Mouse (Mus musculus): ENCODE results near the gene Eef2.
"Not testable (repeated sequence)": the region's sequence is repeated elsewhere in the genome, so short reads cannot be mapped to it uniquely, and the experiment has no call there.

DNA sequence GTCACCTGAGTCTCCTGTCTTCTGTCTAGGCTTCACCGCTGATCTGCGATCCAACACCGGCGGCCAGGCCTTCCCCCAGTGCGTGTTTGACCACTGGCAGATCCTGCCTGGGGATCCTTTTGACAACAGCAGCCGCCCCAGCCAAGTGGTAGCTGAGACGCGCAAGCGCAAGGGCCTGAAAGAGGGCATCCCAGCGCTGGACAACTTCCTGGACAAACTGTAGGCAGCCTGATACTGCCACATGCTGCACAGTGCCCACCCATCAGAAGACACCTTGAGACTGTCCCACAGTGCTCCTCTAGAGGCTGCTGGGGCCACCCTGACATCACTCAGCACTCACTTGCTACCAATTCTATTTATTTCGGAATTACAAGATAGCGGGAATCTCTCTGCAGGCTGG lies 5.4 kb downstream of the Eef2 start:
- TF ChIP-seq CTCF (conservative IDR thresholded peaks at IDR 0.05; ENCODE audit: insufficient read depth, insufficient read length, low read depth, low read length); POLR2A (IDR thresholded peaks at IDR 0.05; ENCODE audit: low read depth, low read length): not testable (repeated sequence)

Data from kidney, adult 2 months (tissue).